Mouse (Mus musculus): ENCODE data around the gene Prr5l. TPM values are rescaled to one million over a fixed set of nuclear protein-coding genes. Genes with fewer than 3 reads are reported as not detected.

Gene Prr5l
- total RNA-seq (2022), result 10 to 100 TPM; 11.0 to 14.6 (median 13.2) TPM

GRCm38 (mm10) chr2:101882998-101883397 lies at the start of gene Prr5l:
Gene Prr5l, minus strand, starts transcription at chr2:101883027.
- DNase-seq (ENCODE audit: low spot score in 2 of 2), result peak; percentile 35 to 49

GRCm38 (mm10) chr2:101932169-101932936 lies 49.5 kb upstream of the Prr5l start:
- no peak for DNase-seq (ENCODE audit: low spot score in 2 of 2)

GRCm38 (mm10) chr2:101925591-101926188 lies 42.9 kb upstream of the Prr5l start:
- no peak for DNase-seq (ENCODE audit: low spot score in 2 of 2)

- DNase-seq (ENCODE audit: low spot score in 2 of 2), result no peak
These were observed 42.4 kb upstream of the Prr5l start for GRCm38 (mm10) chr2:101925183-101925582.

- DNase-seq (ENCODE audit: low spot score in 2 of 2), result no peak
These were observed 40.4 kb upstream of the Prr5l start for GRCm38 (mm10) chr2:101923181-101923580.

- DNase-seq (ENCODE audit: low spot score in 2 of 2), result no peak
These were observed 39.5 kb upstream of the Prr5l start for GRCm38 (mm10) chr2:101922302-101922701.

GRCm38 (mm10) chr2:101920136-101920554 lies 37.3 kb upstream of the Prr5l start:
- no peak for DNase-seq (ENCODE audit: low spot score in 2 of 2)

GRCm38 (mm10) chr2:101918518-101918917 lies 35.7 kb upstream of the Prr5l start:
- no peak for DNase-seq (ENCODE audit: low spot score in 2 of 2)

GRCm38 (mm10) chr2:101909326-101910080 lies 26.7 kb upstream of the Prr5l start:
- DNase-seq (ENCODE audit: low spot score in 2 of 2), result no peak

GRCm38 (mm10) chr2:101908773-101909172 lies 25.9 kb upstream of the Prr5l start:
- no peak for DNase-seq (ENCODE audit: low spot score in 2 of 2)

- DNase-seq (ENCODE audit: low spot score in 2 of 2), result no peak
These were observed 24.7 kb upstream of the Prr5l start for GRCm38 (mm10) chr2:101907386-101908022.

GRCm38 (mm10) chr2:101906379-101906690 lies 23.5 kb upstream of the Prr5l start:
- DNase-seq (ENCODE audit: low spot score in 2 of 2), result no peak

- peak; percentile 67 to 90 for DNase-seq (ENCODE audit: low spot score in 2 of 2)
These were observed 22.9 kb upstream of the Prr5l start for GRCm38 (mm10) chr2:101905534-101906378.

- no peak for DNase-seq (ENCODE audit: low spot score in 2 of 2)
These were observed 19.4 kb upstream of the Prr5l start for GRCm38 (mm10) chr2:101902196-101902595.

- no peak for DNase-seq (ENCODE audit: low spot score in 2 of 2)
These were observed 13.8 kb upstream of the Prr5l start for GRCm38 (mm10) chr2:101896425-101897204.

- DNase-seq (ENCODE audit: low spot score in 2 of 2), result no peak
These were observed 11.3 kb upstream of the Prr5l start for GRCm38 (mm10) chr2:101894126-101894525.

GRCm38 (mm10) chr2:101891143-101891542 lies 8.3 kb upstream of the Prr5l start:
- DNase-seq (ENCODE audit: low spot score in 2 of 2), result no peak

- no peak for DNase-seq (ENCODE audit: low spot score in 2 of 2)
These were observed 6.1 kb upstream of the Prr5l start for GRCm38 (mm10) chr2:101888886-101889285.

- peak; percentile 94 for DNase-seq (ENCODE audit: low spot score in 2 of 2)
These were observed 3.1 kb upstream of the Prr5l start, which contains the start of gene Commd9 for GRCm38 (mm10) chr2:101885768-101886438. Gene Commd9, plus strand, starts transcription at chr2:101886247.

Data from layer of hippocampus, adult 8-10 months (tissue).